Mouse (Mus musculus): ENCODE data around the gene Slc25a15.

The Slc25a15 gene

DNA sequence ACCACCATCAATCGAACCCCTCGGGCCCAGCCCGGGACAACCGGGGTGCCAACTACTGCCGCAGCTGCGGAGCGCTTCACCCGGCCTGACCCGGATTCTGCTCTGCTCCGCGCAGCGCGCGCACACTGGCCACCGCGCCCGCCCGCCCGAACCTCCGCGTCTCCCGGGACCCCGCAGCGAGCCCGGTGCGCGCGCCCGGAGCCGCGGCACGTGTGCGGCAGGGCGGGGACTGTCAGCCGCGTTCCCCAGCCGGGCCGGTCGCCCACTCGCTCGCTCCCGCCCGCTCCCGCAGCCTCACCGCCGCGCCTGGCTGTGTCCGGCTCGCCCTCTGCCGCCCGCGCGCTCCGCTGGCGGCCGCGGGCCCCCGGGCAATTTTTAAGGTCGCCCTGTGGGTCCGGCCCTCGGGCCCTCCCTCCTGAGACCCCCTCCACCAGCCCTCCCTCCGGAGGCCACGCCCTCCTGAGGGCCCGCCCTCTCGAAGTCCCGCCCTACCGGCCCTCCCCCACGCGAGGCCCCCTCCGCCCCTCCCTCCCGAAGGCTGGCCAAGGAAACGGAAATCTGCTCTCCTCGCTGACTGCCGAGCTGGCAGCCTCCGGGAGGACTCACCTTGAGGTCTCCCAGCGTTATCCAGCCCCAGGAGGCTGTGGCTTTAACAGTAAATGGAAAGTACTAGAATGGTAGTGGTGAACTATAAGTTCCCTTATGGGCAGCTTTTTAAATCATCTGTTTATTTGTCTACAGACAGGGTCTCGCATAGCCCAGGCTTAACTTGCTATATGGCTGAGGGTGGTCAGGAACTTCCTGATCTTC, at the start of gene Slc25a15:
TSS of gene Slc25a15 (minus strand) at position 456 of the 810 bp plus-strand sequence.
- TF ChIP-seq NANOG (IDR thresholded peaks at IDR 0.05; ENCODE audit: borderline replicate concordance, low read length), result no peak
- no peak for TF ChIP-seq POU5F1 (IDR thresholded peaks at IDR 0.05; ENCODE audit: borderline replicate concordance, low read length)
- no peak for TF ChIP-seq CTCF (conservative IDR thresholded peaks at IDR 0.05; ENCODE audit: low read length)

DNA sequence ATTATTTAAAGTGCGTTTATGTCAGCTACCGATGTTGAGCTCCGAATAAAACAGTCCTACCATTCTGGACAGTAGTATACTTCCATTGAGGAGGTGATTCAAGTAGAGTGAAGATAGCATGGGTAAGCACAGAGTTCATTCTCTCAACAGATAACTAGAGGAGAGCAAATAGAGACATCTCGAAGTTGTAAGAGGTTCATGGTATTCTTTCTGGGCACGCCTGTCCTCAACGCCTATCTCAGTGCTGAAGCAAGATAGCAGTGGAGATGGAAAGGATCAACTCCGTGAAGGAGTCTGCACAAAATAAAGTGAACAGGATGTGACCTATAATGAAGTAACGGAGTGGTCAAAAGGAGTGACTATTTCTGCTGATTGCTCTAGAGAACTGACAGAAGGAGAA, 13.6 kb upstream of the Slc25a15 start:
- Histone ChIP-seq H3K4me1 (replicated peaks; ENCODE audit: low read depth, low read length) (peaks cover 63% of the 10 kb centered on the region), H3K36me3 (ENCODE audit: insufficient read depth, low read length) (peaks cover 31% of the 10 kb centered on the region), H3K27me3 (ENCODE audit: insufficient read depth, low read length) (peaks cover 1% of the 10 kb centered on the region; the same call in 1 of the 2 replicates), H3K4me3 (replicated peaks; ENCODE audit: low read length) (peak overlapping the region; percentile 99), H3K9me3 (ENCODE audit: low read length) (no peaks in the 10 kb centered on the region)
- TF ChIP-seq CTCF (conservative IDR thresholded peaks at IDR 0.05; ENCODE audit: low read length), result no peak
- TF ChIP-seq NANOG (IDR thresholded peaks at IDR 0.05; ENCODE audit: borderline replicate concordance, low read length), result no peak
- TF ChIP-seq POU5F1 (IDR thresholded peaks at IDR 0.05; ENCODE audit: borderline replicate concordance, low read length), result no peak

More for the DNA sequence above, at the start of gene Slc25a15:
- Histone ChIP-seq H3K27me3 (ENCODE audit: insufficient read depth, low read length) (no peaks in the 10 kb centered on the region), H3K9me3 (ENCODE audit: low read length) (no peaks in the 10 kb centered on the region), H3K36me3 (ENCODE audit: insufficient read depth, low read length) (peaks cover 24% of the 10 kb centered on the region), H3K4me1 (replicated peaks; ENCODE audit: low read depth, low read length) (peaks cover 31% of the 10 kb centered on the region), H3K4me3 (replicated peaks; ENCODE audit: low read length) (peak within 1 kb of the TSS; percentile 92)

DNA sequence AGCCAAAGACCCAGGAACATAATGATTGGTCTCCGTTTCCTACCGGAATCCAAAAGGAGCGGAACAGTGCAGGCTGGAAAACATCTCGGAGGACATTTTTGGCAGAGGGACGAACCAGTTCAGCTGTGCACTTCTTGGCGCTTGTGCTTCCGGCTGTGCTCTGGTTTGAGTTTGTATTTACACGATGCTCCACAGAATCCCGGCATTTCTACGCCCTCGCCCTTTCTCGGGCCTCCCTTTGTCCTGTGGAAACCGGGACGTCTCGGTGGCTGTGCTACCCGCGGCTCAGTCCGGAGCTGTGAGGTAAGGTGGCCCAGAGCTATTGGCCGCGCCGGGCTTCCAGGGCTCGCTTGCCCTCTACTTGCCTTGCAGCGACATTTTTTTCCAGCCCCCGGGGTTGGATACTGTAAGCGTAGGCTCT, 12.9 kb upstream of the Slc25a15 start, which contains the start of gene Mrps31:
TSS of gene Mrps31 (plus strand) at position 80 of the 421 bp plus-strand sequence.
- H3K27me3 ChIP-seq (ENCODE audit: insufficient read depth, low read length), result peaks cover 2% of the 10 kb centered on the region; the same call in 1 of the 2 replicates
- H3K36me3 ChIP-seq (ENCODE audit: insufficient read depth, low read length), result peaks cover 24% of the 10 kb centered on the region
- peaks cover 57% of the 10 kb centered on the region for H3K4me1 ChIP-seq (replicated peaks; ENCODE audit: low read depth, low read length)
- H3K9me3 ChIP-seq (ENCODE audit: low read length), result no peaks in the 10 kb centered on the region
- peak within 1 kb of the TSS; percentile 99 for H3K4me3 ChIP-seq (replicated peaks; ENCODE audit: low read length)
- TF ChIP-seq NANOG (IDR thresholded peaks at IDR 0.05; ENCODE audit: borderline replicate concordance, low read length) (no peak), POU5F1 (IDR thresholded peaks at IDR 0.05; ENCODE audit: borderline replicate concordance, low read length) (no peak; the same call in 1 of the 2 replicates), CTCF (conservative IDR thresholded peaks at IDR 0.05; ENCODE audit: low read length) (no peak)

DNA sequence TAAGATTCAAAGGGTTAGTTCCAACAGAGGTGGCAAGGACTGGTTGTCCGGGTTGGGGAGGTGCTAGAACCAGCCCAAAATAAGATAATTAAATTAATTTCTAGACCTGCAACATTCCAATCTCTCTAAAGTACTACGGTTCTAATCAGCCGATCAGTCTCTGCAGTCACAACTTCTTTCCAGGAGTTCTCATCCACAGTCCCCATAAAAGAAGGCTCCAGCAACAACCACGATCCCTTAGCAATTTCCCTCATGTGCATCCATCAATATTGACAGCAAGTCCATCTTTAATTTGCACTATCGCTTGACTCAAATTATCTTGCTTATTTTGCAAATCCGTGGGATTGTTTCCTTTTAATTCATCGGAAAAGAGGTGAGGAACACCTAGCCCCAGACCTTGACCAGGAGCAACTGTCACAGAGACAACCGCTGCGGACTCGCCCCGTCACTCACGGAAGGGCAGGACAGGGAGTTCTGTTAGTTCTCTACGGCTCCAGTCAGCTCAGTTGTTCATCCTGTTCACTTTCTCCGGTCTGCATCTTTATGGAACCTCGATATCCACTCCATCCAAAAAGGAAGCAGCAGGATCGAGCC, 12.4 kb upstream of the Slc25a15 start:
- TF ChIP-seq NANOG (IDR thresholded peaks at IDR 0.05; ENCODE audit: borderline replicate concordance, low read length) (no peak), POU5F1 (IDR thresholded peaks at IDR 0.05; ENCODE audit: borderline replicate concordance, low read length) (no peak), CTCF (conservative IDR thresholded peaks at IDR 0.05; ENCODE audit: low read length) (no peak)

GRCm38 (mm10) chr8:22405733-22406132, 7.3 kb upstream of the Slc25a15 start:
- H3K4me3 ChIP-seq (replicated peaks; ENCODE audit: low read length), result no peak overlapping the region
- peaks cover 13% of the 10 kb centered on the region for H3K4me1 ChIP-seq (replicated peaks; ENCODE audit: low read depth, low read length)
- H3K36me3 ChIP-seq (ENCODE audit: insufficient read depth, low read length), result no peaks in the 10 kb centered on the region
- H3K27me3 ChIP-seq (ENCODE audit: insufficient read depth, low read length), result peaks cover 2% of the 10 kb centered on the region; the same call in 1 of the 2 replicates
- H3K9me3 ChIP-seq (ENCODE audit: low read length), result no peaks in the 10 kb centered on the region
- TF ChIP-seq CTCF (conservative IDR thresholded peaks at IDR 0.05; ENCODE audit: low read length) (no peak), NANOG (IDR thresholded peaks at IDR 0.05; ENCODE audit: borderline replicate concordance, low read length) (no peak), POU5F1 (IDR thresholded peaks at IDR 0.05; ENCODE audit: borderline replicate concordance, low read length) (no peak)

More for the DNA sequence above, 12.4 kb upstream of the Slc25a15 start:
- peak overlapping the region; percentile 99 for H3K4me3 ChIP-seq (replicated peaks; ENCODE audit: low read length)
- H3K9me3 ChIP-seq (ENCODE audit: low read length), result no peaks in the 10 kb centered on the region
- peaks cover 52% of the 10 kb centered on the region for H3K4me1 ChIP-seq (replicated peaks; ENCODE audit: low read depth, low read length)
- peaks cover 19% of the 10 kb centered on the region for H3K36me3 ChIP-seq (ENCODE audit: insufficient read depth, low read length)
- H3K27me3 ChIP-seq (ENCODE audit: insufficient read depth, low read length), result peaks cover 2% of the 10 kb centered on the region; the same call in 1 of the 2 replicates

GRCm38 (mm10) chr8:22403235-22403634, 4.8 kb upstream of the Slc25a15 start:
- Histone ChIP-seq H3K4me1 (replicated peaks; ENCODE audit: low read depth, low read length) (peaks cover 16% of the 10 kb centered on the region), H3K9me3 (ENCODE audit: low read length) (no peaks in the 10 kb centered on the region), H3K36me3 (ENCODE audit: insufficient read depth, low read length) (no peaks in the 10 kb centered on the region), H3K27me3 (ENCODE audit: insufficient read depth, low read length) (peaks cover 2% of the 10 kb centered on the region; the same call in 1 of the 2 replicates), H3K4me3 (replicated peaks; ENCODE audit: low read length) (no peak overlapping the region)
- no peak for TF ChIP-seq CTCF (conservative IDR thresholded peaks at IDR 0.05; ENCODE audit: low read length)
- no peak for TF ChIP-seq POU5F1 (IDR thresholded peaks at IDR 0.05; ENCODE audit: borderline replicate concordance, low read length)
- TF ChIP-seq NANOG (IDR thresholded peaks at IDR 0.05; ENCODE audit: borderline replicate concordance, low read length), result no peak

DNA sequence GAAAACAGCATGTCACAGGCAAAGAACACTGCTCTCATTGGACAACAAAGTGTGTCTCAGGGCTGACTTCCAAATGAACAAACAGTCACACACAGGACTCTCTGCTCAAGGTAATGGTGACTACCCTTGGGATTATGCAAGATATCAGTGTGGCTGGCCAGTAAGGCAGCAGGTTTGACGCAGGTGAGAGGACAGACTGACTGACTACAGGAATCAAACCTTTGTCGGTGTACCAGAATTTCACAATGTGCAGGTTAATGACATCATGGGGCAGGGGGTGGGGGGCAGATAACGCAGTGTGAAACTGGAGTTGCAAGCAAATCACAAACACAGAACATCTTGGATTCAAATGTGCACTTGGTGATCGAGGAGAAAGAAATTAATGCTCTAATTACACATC, 2.2 kb upstream of the Slc25a15 start:
- no peak overlapping the region for H3K4me3 ChIP-seq (replicated peaks; ENCODE audit: low read length)
- no peaks in the 10 kb centered on the region for H3K9me3 ChIP-seq (ENCODE audit: low read length)
- H3K27me3 ChIP-seq (ENCODE audit: insufficient read depth, low read length), result no peaks in the 10 kb centered on the region
- peaks cover 27% of the 10 kb centered on the region for H3K4me1 ChIP-seq (replicated peaks; ENCODE audit: low read depth, low read length)
- no peak for TF ChIP-seq POU5F1 (IDR thresholded peaks at IDR 0.05; ENCODE audit: borderline replicate concordance, low read length)
- TF ChIP-seq CTCF (conservative IDR thresholded peaks at IDR 0.05; ENCODE audit: low read length), result no peak
- no peak for TF ChIP-seq NANOG (IDR thresholded peaks at IDR 0.05; ENCODE audit: borderline replicate concordance, low read length)
- peaks cover 2% of the 10 kb centered on the region; the same call in 1 of the 2 replicates for H3K36me3 ChIP-seq (ENCODE audit: insufficient read depth, low read length)

DNA sequence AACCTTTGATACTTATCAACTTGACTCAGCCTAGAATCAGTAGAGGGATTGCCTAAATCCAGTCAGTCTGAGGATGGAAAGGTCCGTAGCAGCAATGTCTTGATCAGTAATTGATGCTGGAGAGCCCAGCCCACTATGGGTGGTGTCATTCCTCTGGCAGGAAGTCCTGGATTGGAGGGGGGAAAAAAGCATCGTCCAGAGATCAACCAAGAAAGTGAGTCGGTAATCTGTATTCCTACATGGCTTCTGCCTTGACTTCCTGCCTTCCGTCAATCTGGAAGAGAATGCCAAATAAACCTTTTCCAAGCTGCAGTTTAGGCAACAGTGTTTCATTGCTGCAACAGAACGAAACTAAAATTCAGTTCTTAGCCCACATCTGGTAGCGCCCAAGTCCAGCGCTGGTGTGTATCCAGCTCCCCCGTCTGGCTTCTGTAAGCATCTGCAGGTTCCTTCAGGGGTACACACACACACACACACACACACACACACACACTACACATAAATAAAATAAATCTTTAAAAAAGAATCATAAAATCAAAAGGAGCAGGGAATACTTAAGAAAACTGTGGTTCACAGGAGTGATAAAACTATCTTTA, 986 bp upstream of the Slc25a15 start:
- TF ChIP-seq CTCF (conservative IDR thresholded peaks at IDR 0.05; ENCODE audit: low read length) (peak; percentile 23; the same call in 1 of the 2 replicates), POU5F1 (IDR thresholded peaks at IDR 0.05; ENCODE audit: borderline replicate concordance, low read length) (no peak)
- Histone ChIP-seq H3K4me1 (replicated peaks; ENCODE audit: low read depth, low read length) (peaks cover 31% of the 10 kb centered on the region), H3K36me3 (ENCODE audit: insufficient read depth, low read length) (peaks cover 14% of the 10 kb centered on the region), H3K27me3 (ENCODE audit: insufficient read depth, low read length) (no peaks in the 10 kb centered on the region), H3K4me3 (replicated peaks; ENCODE audit: low read length) (peak overlapping the region; percentile 92), H3K9me3 (ENCODE audit: low read length) (no peaks in the 10 kb centered on the region)
